28 mouse cellular contexts compared by ENCODE assay signal in genomic region chr1:160446823-160447222, GRCm38 (mm10).
"Had no signal": no experiment of that assay in that cellular context is flagged by ENCODE, and none has a peak within 500 bp of the region (broad histone marks: within the 10 kb centered on the region; RNA-seq: fewer than 3 reads in every experiment).

No protein-coding gene starts in this region.

- H3K27ac ChIP-seq: left cerebral cortex, adult 2 months; limb, embryonic 10.5 days; limb, embryonic 12.5 days; limb, embryonic 13.5 days; limb, embryonic 15.5 days; liver, embryonic 15.5 days; lung, embryonic 15.5 days; macrophage; midbrain, embryonic 10.5 days; midbrain, embryonic 12.5 days; midbrain, embryonic 13.5 days; midbrain, embryonic 15.5 days; neural tube, embryonic 12.5 days had no signal

- H3K4me1 ChIP-seq: limb, embryonic 10.5 days; limb, embryonic 12.5 days; limb, embryonic 13.5 days; limb, embryonic 15.5 days; liver, embryonic 15.5 days; lung, embryonic 15.5 days; midbrain, embryonic 10.5 days; midbrain, embryonic 12.5 days; midbrain, embryonic 13.5 days; midbrain, embryonic 15.5 days; neural tube, embryonic 12.5 days had no signal

- DNase-seq: layer of hippocampus, postnatal 36 days; left cerebral cortex, postnatal 4 days; lung, adult 18-20 months; lung, adult 2 months; lung, embryonic 14.5 days; lung, postnatal 10 days; lung, postnatal 14 days; lung, postnatal 36 days; lung, postnatal 4 days; midbrain, embryonic 14.5 days had no signal

- ATAC-seq: lung, postnatal 0 days; midbrain, embryonic 13.5 days; midbrain, embryonic 15.5 days; midbrain, embryonic 16.5 days had no signal

- H3K9ac ChIP-seq: limb, embryonic 12.5 days; limb, embryonic 13.5 days; limb, embryonic 15.5 days; liver, embryonic 15.5 days; lung, embryonic 14.5 days; lung, embryonic 15.5 days; midbrain, embryonic 12.5 days; midbrain, embryonic 13.5 days; midbrain, embryonic 15.5 days; neural tube, embryonic 12.5 days had no signal

- H3K27me3 ChIP-seq: limb, embryonic 12.5 days; limb, embryonic 13.5 days; limb, embryonic 15.5 days; liver, embryonic 15.5 days; lung, embryonic 15.5 days; midbrain, embryonic 12.5 days; midbrain, embryonic 13.5 days; midbrain, embryonic 15.5 days; neural tube, embryonic 12.5 days had no signal

- H3K36me3 ChIP-seq: limb, embryonic 10.5 days; limb, embryonic 12.5 days; limb, embryonic 13.5 days; limb, embryonic 15.5 days; lung, embryonic 15.5 days; midbrain, embryonic 10.5 days; midbrain, embryonic 12.5 days; midbrain, embryonic 13.5 days; midbrain, embryonic 15.5 days; neural tube, embryonic 12.5 days had no signal

- H3K4me3 ChIP-seq: left cerebral cortex, adult 2 months; limb, embryonic 10.5 days; limb, embryonic 12.5 days; limb, embryonic 13.5 days; limb, embryonic 15.5 days; liver, embryonic 15.5 days; lung, embryonic 15.5 days; megakaryocyte, embryonic 14.5 days; midbrain, embryonic 10.5 days; midbrain, embryonic 12.5 days; midbrain, embryonic 13.5 days; midbrain, embryonic 15.5 days; myocyte; neural tube, embryonic 12.5 days had no signal

- H3K9me3 ChIP-seq: limb, embryonic 10.5 days; limb, embryonic 12.5 days; limb, embryonic 13.5 days; limb, embryonic 15.5 days; liver, embryonic 15.5 days; lung, embryonic 15.5 days; megakaryocyte, embryonic 14.5 days; midbrain, embryonic 10.5 days; midbrain, embryonic 12.5 days; midbrain, embryonic 13.5 days; midbrain, embryonic 15.5 days; neural tube, embryonic 12.5 days had no signal

- H3K4me2 ChIP-seq: limb, embryonic 12.5 days; limb, embryonic 13.5 days; limb, embryonic 15.5 days; liver, embryonic 15.5 days; lung, embryonic 14.5 days; lung, embryonic 15.5 days; midbrain, embryonic 11.5 days; midbrain, embryonic 12.5 days; midbrain, embryonic 13.5 days; midbrain, embryonic 15.5 days; neural tube, embryonic 12.5 days had no signal
